Mouse (Mus musculus) midbrain, postnatal 0 days (tissue): ENCODE measurements at regions not wholly inside any gene's neighbourhood (a gene's known extent, or its start where the extent isn't known, plus 50 kb on each side); places are given as distances from the start of the nearest gene placed in this dataset.

Experiments
- ATAC-seq: fragments of 200-750 bp; cut with Nextera tagmentation; 2 replicates; pipeline ENCODE4 v1.8.0; 2017; ENCODE audit warnings: moderate number of reproducible peaks, mild to moderate bottlenecking, moderate TSS enrichment, moderate library complexity; ENCODE audit not compliant: low FRiP score
- DNase-seq: peaks from one replicate; pipeline ENCODE4 v3.0.0-alpha.2; 2015; ENCODE audit warnings: low spot score
- H3K27ac ChIP-seq: fragments of 300-500 bp; sonication (generic); 2 replicates; pipeline ENCODE4 v1.5.1; 2014; ENCODE audit warnings: low read depth, mild to moderate bottlenecking, low read length, mixed read lengths
- H3K27me3 ChIP-seq: fragments of 300-500 bp; sonication (generic); 2 replicates; pipeline ENCODE4 v1.6.1; 2014; ENCODE audit warnings: low read length, control low read depth, mixed read lengths; ENCODE audit not compliant: insufficient read depth
- H3K36me3 ChIP-seq: fragments of 300-500 bp; sonication (generic); 2 replicates; pipeline ENCODE4 v1.6.1; 2014; ENCODE audit warnings: low read length, control low read depth, mixed read lengths; ENCODE audit not compliant: insufficient read depth
- H3K4me1 ChIP-seq: fragments of 300-500 bp; sonication (generic); 2 replicates; pipeline ENCODE4 v1.6.1; 2014; ENCODE audit warnings: mild to moderate bottlenecking, control low read depth, antibody characterized with exemption, low read length, mixed read lengths; ENCODE audit not compliant: insufficient read depth
- H3K4me2 ChIP-seq: fragments of 300-500 bp; sonication (generic); 2 replicates; pipeline ENCODE4 v1.6.1; 2014; ENCODE audit warnings: low read depth, mild to moderate bottlenecking, low read length, mixed read lengths; ENCODE audit not compliant: poor library complexity, severe bottlenecking
- H3K4me3 ChIP-seq: fragments of 300-500 bp; sonication (generic); 2 replicates; pipeline ENCODE4 v1.5.1; 2014; ENCODE audit warnings: low read depth, mild to moderate bottlenecking, low read length, moderate library complexity
- H3K9ac ChIP-seq: fragments of 300-500 bp; sonication (generic); replicated peaks from 2 replicates; pipeline ENCODE4 v1.6.1; 2014; ENCODE audit warnings: mild to moderate bottlenecking, low read length, moderate library complexity, mixed read lengths; ENCODE audit not compliant: poor library complexity, severe bottlenecking
- H3K9me3 ChIP-seq: fragments of 300-500 bp; sonication (generic); 2 replicates; pipeline ENCODE4 v1.6.1; 2016; ENCODE audit warnings: low read length, control low read depth
- CTCF ChIP-seq: IDR thresholded peaks from 2 replicates; pipeline ENCODE4 v1.5.1; 2016; ENCODE audit warnings: antibody characterized with exemption, mild to moderate bottlenecking
- WGBS: fragments of 180-500 bp; shearing (Covaris S2); extraction: QIAGEN DNeasy Blood & Tissue Kit; methylation state at CpG from one replicate; pipeline ENCODE4 v1.1.7; 2014; 5-methylcytosine and 5-hydroxymethylcytosine counted together

DNA sequence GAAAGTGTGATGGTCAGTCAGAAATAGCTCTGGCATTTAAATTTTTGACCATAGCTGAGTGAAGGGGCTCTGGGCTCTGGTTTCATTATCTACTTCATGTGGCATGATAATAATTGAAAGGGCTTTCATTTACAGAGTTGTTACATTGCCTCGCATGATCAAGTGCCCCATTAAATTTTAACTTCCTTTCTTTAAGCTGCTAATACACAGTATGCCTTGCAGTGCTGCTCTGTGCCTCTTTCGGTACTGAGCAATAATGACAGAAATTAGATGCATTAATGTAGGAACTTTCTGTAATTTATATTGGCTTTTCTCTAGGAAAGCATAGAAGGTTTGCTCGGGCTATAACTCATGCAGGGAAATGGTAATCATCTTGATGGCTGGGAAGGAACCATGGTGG, 179.1 kb downstream of the AI593442 start:
- no peak overlapping the region for H3K9ac ChIP-seq
- no peaks in the 10 kb centered on the region for H3K4me1 ChIP-seq
- 59% methylated on average over 3 of the region's 3 CpGs for WGBS
- no peaks in the 10 kb centered on the region for H3K36me3 ChIP-seq
- no peak overlapping the region for H3K4me3 ChIP-seq
- ATAC-seq, result no peak
- no peak overlapping the region for H3K4me2 ChIP-seq
- no peaks in the 10 kb centered on the region for H3K27me3 ChIP-seq
- H3K27ac ChIP-seq, result no peak overlapping the region
- TF ChIP-seq CTCF, result no peak
- H3K9me3 ChIP-seq, result 0 out of 2 replicates have a peak, but pooled peaks cover 4% of the 10 kb centered on the region
- DNase-seq, result no peak

DNA sequence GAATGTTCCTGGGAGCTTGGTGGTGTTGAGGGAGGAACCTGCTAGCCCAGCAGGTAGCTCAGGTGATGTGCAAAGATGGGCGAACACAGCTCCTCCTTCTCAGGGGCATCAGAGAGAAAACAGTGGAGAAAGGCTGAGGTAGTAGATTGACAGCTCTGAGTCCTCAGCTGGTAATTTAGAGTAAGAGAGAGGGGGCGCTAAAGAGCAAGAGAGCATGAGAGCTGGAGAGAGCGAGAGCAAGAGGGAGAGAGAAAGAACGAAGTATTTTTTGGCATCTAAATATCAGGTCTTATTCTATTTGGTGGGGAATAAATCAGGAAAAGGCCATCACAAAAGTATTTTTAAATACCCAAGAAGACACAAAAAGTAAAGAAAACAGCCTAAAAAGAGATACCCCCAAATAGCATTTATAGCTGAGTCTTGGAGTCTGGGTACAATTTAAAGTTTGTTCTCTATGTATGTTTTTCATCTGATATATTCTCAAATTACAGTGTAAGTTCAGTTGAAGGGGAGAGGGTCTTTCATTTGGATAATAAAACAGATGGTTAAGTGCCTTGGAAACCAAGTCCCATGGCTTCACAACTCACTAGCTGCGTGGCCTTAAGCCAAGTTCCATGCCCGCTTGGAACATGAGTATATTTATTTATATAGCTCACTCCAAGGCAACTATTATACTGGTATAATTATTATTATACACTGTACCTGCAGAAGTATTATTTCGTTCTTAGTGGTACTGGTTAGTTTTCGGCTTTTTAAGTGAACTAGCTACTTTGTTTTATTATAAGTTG, 183.9 kb downstream of the AI593442 start:
- Histone ChIP-seq H3K4me2 (no peak overlapping the region), H3K27me3 (no peaks in the 10 kb centered on the region), H3K36me3 (no peaks in the 10 kb centered on the region), H3K27ac (no peak overlapping the region), H3K4me3 (no peak overlapping the region), H3K9ac (no peak overlapping the region), H3K9me3 (no peaks in the 10 kb centered on the region), H3K4me1 (no peaks in the 10 kb centered on the region)
- DNase-seq, result peak; percentile 33
- ATAC-seq, result no peak
- WGBS, result 59% methylated on average over 8 of the region's 8 CpGs
- peak; percentile 57 for TF ChIP-seq CTCF

DNA sequence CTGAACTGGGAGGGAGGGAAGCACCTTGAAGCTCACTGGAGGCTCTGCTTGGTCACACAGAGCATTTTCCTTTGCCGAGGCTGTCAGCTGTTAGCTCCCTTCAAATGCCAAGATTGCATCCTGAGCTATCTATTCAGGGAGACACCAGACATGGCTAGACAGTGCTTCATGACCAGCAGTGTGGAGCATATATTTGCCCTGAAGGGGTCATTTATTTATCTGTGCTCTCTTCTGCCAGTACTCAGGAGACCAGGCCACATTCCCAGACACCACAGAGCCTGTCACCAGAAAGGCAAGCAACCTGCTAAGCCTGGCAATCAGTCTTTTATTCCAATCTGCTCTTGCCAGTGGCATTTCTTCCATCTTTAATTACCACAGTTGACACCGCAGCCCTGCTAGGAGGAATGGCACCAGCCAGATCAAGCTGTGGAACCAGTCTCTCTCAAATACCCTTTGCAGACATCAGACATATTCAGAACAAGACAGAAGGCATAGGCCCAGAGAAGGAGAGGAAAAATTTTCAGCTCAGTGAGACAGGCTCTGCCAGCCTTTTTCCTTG, 186.6 kb downstream of the AI593442 start:
- DNase-seq, result peak; percentile 52
- no peaks in the 10 kb centered on the region for H3K27me3 ChIP-seq
- TF ChIP-seq CTCF, result no peak
- no peaks in the 10 kb centered on the region for H3K9me3 ChIP-seq
- H3K36me3 ChIP-seq, result no peaks in the 10 kb centered on the region
- no peaks in the 10 kb centered on the region for H3K4me1 ChIP-seq
- H3K27ac ChIP-seq, result no peak overlapping the region
- H3K4me2 ChIP-seq, result no peak overlapping the region
- H3K9ac ChIP-seq, result no peak overlapping the region
- H3K4me3 ChIP-seq, result no peak overlapping the region
- no peak for ATAC-seq
- WGBS, result 35% methylated on average over 2 of the region's 2 CpGs

DNA sequence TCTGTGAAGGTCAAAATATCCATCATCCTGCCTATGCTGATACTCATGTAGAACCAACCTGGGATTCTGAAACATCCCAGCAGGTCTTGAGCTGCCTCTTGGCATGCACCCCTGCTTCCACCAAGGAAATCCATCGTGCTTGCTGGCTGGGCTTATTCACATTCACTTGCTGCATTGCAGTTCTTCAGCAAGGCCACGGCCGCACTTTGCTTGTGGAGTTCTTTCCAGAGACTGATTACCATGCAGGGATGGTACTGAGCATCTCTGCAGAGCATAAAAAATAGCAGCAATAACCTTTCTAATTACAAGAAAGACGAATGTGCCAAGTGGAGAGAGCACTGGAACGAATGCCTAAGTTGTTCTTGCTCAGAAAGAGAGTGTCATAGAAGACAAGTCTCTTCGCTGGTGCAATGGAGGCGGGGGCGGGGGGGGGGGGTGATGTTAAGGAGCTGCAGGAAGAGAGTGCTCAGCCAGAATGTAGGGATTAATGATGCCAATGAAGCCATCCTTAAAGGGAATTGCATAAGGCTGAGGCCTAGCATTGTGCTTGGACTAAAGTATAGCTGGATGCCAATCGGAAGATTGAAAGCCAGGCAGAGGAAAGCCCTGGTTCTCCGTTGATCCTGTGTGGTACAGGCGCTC, 205.9 kb downstream of the AI593442 start:
- ATAC-seq (no peak), DNase-seq (peak; percentile 52)
- Histone ChIP-seq H3K36me3 (no peaks in the 10 kb centered on the region), H3K9ac (no peak overlapping the region), H3K4me1 (no peaks in the 10 kb centered on the region), H3K4me3 (no peak overlapping the region), H3K4me2 (no peak overlapping the region), H3K9me3 (no peaks in the 10 kb centered on the region), H3K27ac (no peak overlapping the region; the same call in 1 of the 2 replicates), H3K27me3 (no peaks in the 10 kb centered on the region)
- no peak for TF ChIP-seq CTCF
- 74% methylated on average over 11 of the region's 11 CpGs for WGBS

DNA sequence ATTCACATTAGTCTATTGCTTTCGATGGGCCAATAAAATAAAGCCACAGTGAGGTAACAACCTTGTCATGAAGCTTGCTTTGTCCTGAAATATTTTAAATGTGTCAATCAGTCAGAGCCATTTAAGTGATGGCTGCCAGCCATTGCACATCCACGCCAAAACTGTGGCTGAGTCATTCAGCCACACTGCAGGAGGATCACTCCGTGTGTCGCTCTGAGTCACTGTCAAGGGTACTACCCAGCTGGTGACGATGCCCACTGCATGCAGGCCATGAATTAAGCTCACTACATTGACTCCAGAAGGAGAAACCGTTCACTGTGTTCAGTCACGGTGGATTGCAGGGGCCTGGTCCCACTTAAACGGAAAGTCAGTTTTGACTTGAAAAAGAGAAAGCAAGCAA, 206.7 kb downstream of the AI593442 start:
- Histone ChIP-seq H3K36me3 (no peaks in the 10 kb centered on the region), H3K4me3 (no peak overlapping the region), H3K27me3 (no peaks in the 10 kb centered on the region), H3K27ac (no peak overlapping the region), H3K4me1 (no peaks in the 10 kb centered on the region), H3K9ac (no peak overlapping the region), H3K4me2 (no peak overlapping the region), H3K9me3 (no peaks in the 10 kb centered on the region)
- DNase-seq, result peak; percentile 73
- TF ChIP-seq CTCF, result no peak
- ATAC-seq, result no peak
- WGBS, result 73% methylated on average over 8 of the region's 8 CpGs

DNA sequence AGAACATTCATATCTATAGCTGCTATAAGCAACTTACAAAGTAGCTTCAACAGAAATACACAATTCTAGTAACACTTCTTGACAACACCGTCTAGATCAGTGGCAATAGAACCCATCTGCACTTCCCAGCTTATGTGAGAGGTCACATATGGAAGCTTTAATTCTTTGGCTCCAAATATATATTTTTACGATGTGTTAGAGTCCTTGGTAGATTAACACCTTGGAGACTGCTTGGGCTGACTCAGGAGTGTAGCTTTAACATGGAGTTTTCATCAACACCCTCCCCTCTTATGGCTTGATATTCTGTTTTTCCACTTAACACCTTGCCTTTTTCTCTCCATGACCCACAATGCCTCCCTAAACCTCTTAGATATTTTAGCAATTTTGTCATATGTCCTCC, 221.1 kb downstream of the AI593442 start:
- Histone ChIP-seq H3K27ac (no peak overlapping the region), H3K4me3 (no peak overlapping the region), H3K4me2 (no peak overlapping the region), H3K9me3 (no peaks in the 10 kb centered on the region), H3K27me3 (no peaks in the 10 kb centered on the region), H3K4me1 (no peaks in the 10 kb centered on the region), H3K9ac (no peak overlapping the region), H3K36me3 (no peaks in the 10 kb centered on the region)
- no peak for TF ChIP-seq CTCF
- 87% methylated on average over 2 of the region's 2 CpGs for WGBS
- no peak for ATAC-seq
- DNase-seq, result no peak
